Mouse (Mus musculus) midbrain, embryonic 11.5 days (tissue): Measurements from ENCODE around the gene Trpv2. TPM values are rescaled to one million over a fixed set of nuclear protein-coding genes. Genes with fewer than 3 reads are reported as not detected.

ENCODE experiments used
- ATAC-seq: fragments of 200-750 bp; cut with Nextera tagmentation; 2 replicates; pipeline ENCODE4 v1.8.0; 2017; ENCODE audit warnings: moderate TSS enrichment, moderate library complexity; ENCODE audit not compliant: low FRiP score
- DNase-seq: peaks from one replicate; pipeline ENCODE4 v3.0.0; 2015; ENCODE audit warnings: low spot score; ENCODE audit errors: missing footprints
- H3K27ac ChIP-seq: fragments of 300-500 bp; sonication (generic); 2 replicates; pipeline ENCODE4 v1.5.1; 2014; ENCODE audit warnings: low read depth, low read length
- H3K27me3 ChIP-seq: fragments of 300-500 bp; sonication (generic); 2 replicates; pipeline ENCODE4 v1.6.1; 2014; ENCODE audit warnings: mild to moderate bottlenecking, low read length, moderate library complexity, mixed read lengths; ENCODE audit not compliant: control insufficient read depth, insufficient read depth
- H3K36me3 ChIP-seq: fragments of 300-500 bp; sonication (generic); 2 replicates; pipeline ENCODE4 v1.6.1; 2014; ENCODE audit warnings: mild to moderate bottlenecking, low read length, moderate library complexity, mixed read lengths; ENCODE audit not compliant: control insufficient read depth, insufficient read depth
- H3K4me1 ChIP-seq: fragments of 300-500 bp; sonication (generic); 2 replicates; pipeline ENCODE4 v1.6.1; 2014; ENCODE audit warnings: low read length; ENCODE audit not compliant: control insufficient read depth, insufficient read depth
- H3K4me2 ChIP-seq: fragments of 300-500 bp; sonication (generic); 2 replicates; pipeline ENCODE4 v1.6.1; 2014; ENCODE audit warnings: mild to moderate bottlenecking, moderate library complexity
- H3K4me3 ChIP-seq: fragments of 300-500 bp; sonication (generic); 2 replicates; pipeline ENCODE4 v1.5.1; 2014; ENCODE audit warnings: low read depth, low read length
- H3K9ac ChIP-seq: fragments of 300-500 bp; sonication (generic); 2 replicates; pipeline ENCODE4 v1.6.1; 2014; ENCODE audit warnings: low read length
- H3K9me3 ChIP-seq: fragments of 300-500 bp; sonication (generic); 2 replicates; pipeline ENCODE4 v1.6.1; 2016; ENCODE audit warnings: low read length; ENCODE audit not compliant: control insufficient read depth
- WGBS: fragments of 180-500 bp; shearing (Covaris S2); extraction: QIAGEN DNeasy Blood & Tissue Kit; methylation state at CpG from one replicate; pipeline ENCODE4 v1.1.7; 2014; 5-methylcytosine and 5-hydroxymethylcytosine counted together
- polyA plus RNA-seq: library from polyadenylated mRNA; unstranded; fragments of >200 nt; fragmentation: Nextera tagmentation; extraction: Ambion mirVana; gene quantifications from 2 replicates; pipeline ENCODE4 v1.2.1, GENCODE M21; 2014

Trpv2 gene
- polyA plus RNA-seq, 1 experiment from 2014 or later: 5.4 TPM

DNA sequence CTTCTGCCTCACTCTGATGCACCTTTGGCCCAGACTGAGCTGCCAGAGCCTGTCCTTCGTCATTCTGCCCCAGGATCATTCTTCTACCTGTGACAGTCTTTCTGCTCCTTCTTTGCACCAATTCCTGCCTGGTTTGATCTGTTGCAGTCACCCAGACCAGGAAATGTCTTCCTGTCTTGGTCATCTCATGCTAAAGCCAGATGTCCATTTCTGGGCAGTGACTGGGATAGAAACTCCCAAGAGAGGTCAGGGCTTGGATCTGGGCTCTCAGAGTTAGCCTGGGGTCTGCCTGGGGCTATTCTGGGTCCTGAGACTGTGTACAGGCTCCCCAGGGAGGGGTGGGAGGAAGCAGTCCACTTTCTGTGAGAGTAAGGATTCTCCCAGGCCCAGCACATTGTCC, 8.1 kb upstream of the Trpv2 start:
- H3K9ac ChIP-seq: no peak overlapping the region
- H3K4me2 ChIP-seq: no peak overlapping the region
- no peaks in the 10 kb centered on the region for H3K4me1 ChIP-seq
- no peak overlapping the region for H3K27ac ChIP-seq
- no peak overlapping the region for H3K4me3 ChIP-seq
- no peaks in the 10 kb centered on the region for H3K36me3 ChIP-seq
- WGBS: 70% methylated on average over 1 of the region's 1 CpGs
- no peaks in the 10 kb centered on the region for H3K9me3 ChIP-seq
- H3K27me3 ChIP-seq: no peaks in the 10 kb centered on the region
- DNase-seq: peak; percentile 70
- ATAC-seq: no peak

DNA sequence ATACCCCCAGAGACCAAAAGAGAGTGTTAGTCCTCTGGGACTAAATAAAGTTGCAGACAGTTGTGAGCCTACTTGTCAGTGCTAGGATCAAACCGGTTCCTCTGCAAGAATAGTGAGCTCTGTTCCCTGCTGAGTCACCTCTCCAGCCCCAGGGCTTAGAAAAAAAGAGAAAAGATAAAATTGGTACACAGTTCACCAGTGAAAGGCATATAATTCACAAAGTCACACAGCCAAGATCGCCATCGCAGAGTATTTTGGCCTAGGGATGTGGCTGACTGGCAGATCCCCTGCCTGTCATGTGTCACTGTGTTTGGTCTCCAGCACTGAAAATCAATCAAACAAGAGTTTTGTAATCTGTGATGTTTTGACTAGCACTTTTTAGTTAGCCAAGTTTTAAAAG, 6.0 kb upstream of the Trpv2 start:
- WGBS: 75% methylated on average over 3 of the region's 3 CpGs
- Histone ChIP-seq H3K9ac (no peak overlapping the region), H3K4me2 (no peak overlapping the region), H3K4me1 (no peaks in the 10 kb centered on the region), H3K4me3 (no peak overlapping the region), H3K9me3 (no peaks in the 10 kb centered on the region), H3K27ac (no peak overlapping the region), H3K27me3 (no peaks in the 10 kb centered on the region), H3K36me3 (no peaks in the 10 kb centered on the region)
- no peak for DNase-seq
- no peak for ATAC-seq

DNA sequence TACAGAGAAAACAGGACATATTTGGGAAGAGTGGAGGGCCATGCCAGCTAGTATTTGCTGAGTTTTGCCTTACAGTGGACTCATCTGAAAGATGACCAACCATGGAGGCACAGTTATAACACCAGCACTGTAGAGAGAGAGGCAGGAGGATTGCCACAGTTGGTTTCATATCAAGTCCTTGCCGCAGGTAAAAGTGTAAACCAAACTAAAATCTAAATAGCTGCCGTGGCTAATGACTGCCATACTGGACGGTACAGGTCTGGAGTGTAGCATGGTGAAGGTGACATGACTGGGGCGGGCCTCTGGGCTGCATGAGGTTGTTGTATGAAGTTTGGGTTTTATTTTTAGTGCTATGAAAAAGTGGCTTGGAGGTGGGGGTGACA, 408 bp downstream of the Trpv2 start:
- Histone ChIP-seq H3K4me1 (no peaks in the 10 kb centered on the region), H3K27me3 (peaks cover 7% of the 10 kb centered on the region), H3K9ac (no peak overlapping the region), H3K27ac (no peak overlapping the region), H3K36me3 (no peaks in the 10 kb centered on the region), H3K4me3 (no peak overlapping the region), H3K9me3 (no peaks in the 10 kb centered on the region), H3K4me2 (no peak overlapping the region)
- DNase-seq (no peak), ATAC-seq (no peak)
- WGBS: 86% methylated on average over 4 of the region's 4 CpGs

DNA sequence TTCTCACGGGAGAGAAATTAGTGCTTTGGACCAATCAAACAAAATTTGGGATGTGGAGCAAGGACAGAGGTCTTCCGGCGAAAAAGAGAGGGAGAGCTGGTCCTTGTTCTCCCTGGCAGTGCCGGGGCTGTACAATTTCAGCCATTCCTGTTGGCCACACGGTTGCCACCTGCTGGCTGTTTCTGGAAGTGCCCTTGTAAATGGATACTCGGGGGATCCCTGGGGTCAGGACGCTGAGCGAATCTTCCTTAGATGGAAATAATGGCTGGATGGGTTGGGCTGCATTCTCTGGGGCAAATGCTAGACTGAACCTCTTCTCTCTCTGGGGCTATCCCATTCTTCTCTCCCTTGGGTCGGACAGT, 992 bp downstream of the Trpv2 start:
- DNase-seq (peak; percentile 99), ATAC-seq (peak; percentile 78)
- Histone ChIP-seq H3K4me3 (peak overlapping the region; percentile 39), H3K9ac (peak overlapping the region; percentile 53), H3K27me3 (peaks cover 7% of the 10 kb centered on the region), H3K4me2 (peak overlapping the region; percentile 96), H3K9me3 (no peaks in the 10 kb centered on the region), H3K36me3 (no peaks in the 10 kb centered on the region), H3K4me1 (no peaks in the 10 kb centered on the region), H3K27ac (no peak overlapping the region)
- WGBS: 4% methylated on average over 9 of the region's 9 CpGs

DNA sequence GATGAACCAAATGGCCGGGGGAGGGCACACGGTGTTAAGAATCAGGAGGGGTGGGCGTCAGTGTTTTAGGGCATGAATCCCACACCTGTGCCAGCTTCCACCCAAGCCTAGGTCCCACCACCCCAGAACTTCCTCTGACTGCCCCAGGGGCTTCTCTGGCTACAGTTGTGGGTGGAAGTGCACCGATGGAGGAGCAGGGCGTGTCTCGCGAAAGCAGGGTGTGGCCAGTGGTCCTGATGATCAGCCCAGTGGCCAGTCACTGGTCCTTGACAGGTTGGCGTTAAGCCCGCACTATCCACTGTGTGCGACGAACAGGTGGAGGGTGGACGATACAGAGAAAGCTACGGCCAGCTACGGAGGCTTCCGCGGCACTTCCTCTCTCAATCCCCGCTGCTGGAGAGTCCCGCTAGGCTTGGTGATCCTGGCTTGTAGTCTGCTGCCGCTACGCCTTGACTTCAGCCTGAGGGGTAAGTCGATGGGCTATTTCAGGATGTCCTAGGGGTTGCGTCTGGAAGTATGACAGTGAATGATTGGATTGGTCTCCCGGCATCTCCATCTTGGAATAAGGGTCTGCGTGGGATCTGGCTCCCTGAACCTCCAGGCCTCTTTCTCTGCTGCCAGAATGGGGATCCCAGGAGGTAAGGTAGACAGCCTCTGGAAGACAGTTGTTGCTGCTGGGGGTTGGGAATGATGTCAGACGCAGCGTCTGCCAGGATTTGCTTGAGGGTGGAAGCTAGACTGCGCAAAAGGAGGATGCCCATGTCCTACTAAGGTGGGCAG, 1.6 kb downstream of the Trpv2 start:
- Histone ChIP-seq H3K9ac (peak overlapping the region; percentile 53), H3K4me1 (no peaks in the 10 kb centered on the region), H3K27me3 (peaks cover 7% of the 10 kb centered on the region), H3K4me3 (peak overlapping the region; percentile 39), H3K36me3 (no peaks in the 10 kb centered on the region), H3K9me3 (no peaks in the 10 kb centered on the region), H3K27ac (no peak overlapping the region), H3K4me2 (peak overlapping the region; percentile 96)
- 7% methylated on average over 27 of the region's 27 CpGs for WGBS
- DNase-seq (peak; percentile 94), ATAC-seq (peak; percentile 66)

DNA sequence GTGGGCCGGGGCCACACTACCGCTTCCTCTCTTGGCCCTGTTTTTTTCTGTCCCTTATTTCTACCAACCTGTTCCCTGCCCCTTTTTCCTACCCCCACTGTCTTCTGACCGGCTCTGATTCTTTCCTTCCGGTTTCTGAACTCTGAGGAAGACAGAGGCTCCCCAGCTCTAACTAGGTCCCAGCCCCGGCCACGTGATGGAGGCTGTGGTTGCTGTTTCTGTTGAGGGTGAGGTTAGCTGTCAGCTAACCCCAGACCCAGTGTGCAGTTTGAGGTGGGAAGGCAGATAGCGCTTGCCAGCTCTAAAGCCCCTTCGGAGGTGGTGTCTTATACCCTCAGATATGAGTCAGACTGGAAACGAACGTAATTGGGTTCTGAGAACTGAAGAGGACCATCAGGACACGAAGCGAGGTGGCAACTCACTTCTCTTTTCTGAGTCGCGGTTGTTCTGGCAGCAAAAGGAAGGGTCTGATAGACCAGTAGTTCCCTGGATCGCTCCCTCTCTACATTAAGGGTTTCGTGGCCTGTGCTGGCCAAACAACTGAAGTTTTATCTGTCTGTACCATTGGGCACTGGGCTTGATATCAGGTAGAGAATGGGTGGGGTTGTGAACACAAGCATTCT, 2.4 kb downstream of the Trpv2 start:
- no peaks in the 10 kb centered on the region for H3K4me1 ChIP-seq
- no peaks in the 10 kb centered on the region for H3K9me3 ChIP-seq
- ATAC-seq: no peak
- H3K36me3 ChIP-seq: no peaks in the 10 kb centered on the region
- peak overlapping the region; percentile 96 for H3K4me2 ChIP-seq
- H3K27me3 ChIP-seq: peaks cover 7% of the 10 kb centered on the region
- 0 out of 2 replicates have a peak overlapping the region, but pooled peaks have one; percentile 53 for H3K9ac ChIP-seq
- DNase-seq: no peak
- peak overlapping the region; percentile 39; the same call in 1 of the 2 replicates for H3K4me3 ChIP-seq
- H3K27ac ChIP-seq: no peak overlapping the region
- 70% methylated on average over 16 of the region's 16 CpGs for WGBS

DNA sequence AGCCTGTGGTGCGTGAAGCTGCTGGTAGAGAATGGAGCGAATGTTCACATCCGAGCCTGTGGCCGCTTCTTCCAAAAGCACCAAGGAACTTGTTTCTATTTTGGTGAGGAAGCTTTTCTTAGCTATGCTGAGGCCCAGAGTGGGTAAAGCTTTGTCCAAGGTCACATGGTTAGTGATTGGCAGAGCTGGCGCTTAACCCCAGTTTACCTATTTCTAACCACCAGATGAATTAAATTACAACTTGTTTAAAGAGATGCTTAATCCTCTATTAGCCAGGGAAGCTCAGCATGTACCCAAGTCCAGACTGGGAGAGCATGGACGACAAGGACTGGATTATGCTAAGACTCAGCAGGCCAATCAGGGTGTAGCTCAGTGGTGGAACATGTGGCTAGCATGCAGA, 8.7 kb downstream of the Trpv2 start:
- Histone ChIP-seq H3K9ac (no peak overlapping the region), H3K4me2 (no peak overlapping the region), H3K27ac (no peak overlapping the region), H3K9me3 (no peaks in the 10 kb centered on the region), H3K27me3 (no peaks in the 10 kb centered on the region), H3K4me3 (no peak overlapping the region), H3K36me3 (no peaks in the 10 kb centered on the region), H3K4me1 (no peaks in the 10 kb centered on the region)
- ATAC-seq (no peak), DNase-seq (no peak)
- WGBS: 52% methylated on average over 6 of the region's 6 CpGs

DNA sequence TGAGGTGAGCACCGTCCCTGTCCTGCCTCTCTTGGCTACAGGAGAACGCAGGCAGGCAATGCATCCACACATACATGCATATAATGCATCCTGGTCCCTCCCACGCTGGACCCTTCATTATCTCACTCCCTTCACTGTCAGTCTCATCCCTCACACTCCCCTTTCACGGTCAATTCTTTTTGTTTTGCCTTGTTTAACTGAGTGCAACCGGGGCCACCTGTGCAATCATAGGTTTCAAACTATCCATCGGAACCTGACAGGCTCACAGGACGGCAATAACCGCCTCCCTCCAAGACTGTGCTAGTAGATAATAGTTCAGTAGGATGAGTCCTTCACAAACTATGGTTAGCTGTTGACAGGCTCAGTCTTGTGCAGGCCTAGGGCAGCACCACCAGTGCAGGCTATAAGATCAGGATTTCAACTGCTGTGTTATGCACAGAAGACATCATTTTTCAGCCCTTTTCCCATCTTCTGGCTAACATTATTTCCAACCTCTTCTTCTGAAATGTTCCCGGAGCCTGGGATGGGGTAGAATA, 10.5 kb downstream of the Trpv2 start:
- H3K27me3 ChIP-seq: no peaks in the 10 kb centered on the region
- peak; percentile 65 for DNase-seq
- 85% methylated on average over 9 of the region's 9 CpGs for WGBS

DNA sequence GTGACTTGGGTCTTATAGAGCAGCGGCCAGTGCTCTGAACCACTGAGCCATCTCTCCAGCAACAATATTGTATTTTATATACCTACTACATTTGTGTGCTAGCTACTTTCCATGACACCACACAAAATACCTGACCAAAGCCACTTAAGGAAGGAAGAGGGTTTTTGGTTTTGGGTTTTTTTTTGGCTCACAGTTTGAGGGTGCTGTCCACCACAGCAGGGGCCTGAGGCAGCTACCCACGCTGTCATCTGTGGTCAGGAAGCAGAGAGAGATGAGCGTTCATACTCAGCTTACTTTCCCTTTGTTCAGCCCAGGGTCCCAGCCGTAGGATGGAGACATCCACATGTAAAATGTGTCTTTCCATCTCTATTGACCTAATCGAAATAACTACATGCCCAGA, 12.7 kb downstream of the Trpv2 start:
- Histone ChIP-seq H3K4me2 (no peak overlapping the region), H3K27ac (no peak overlapping the region), H3K27me3 (no peaks in the 10 kb centered on the region), H3K4me3 (no peak overlapping the region), H3K4me1 (no peaks in the 10 kb centered on the region), H3K9me3 (no peaks in the 10 kb centered on the region), H3K36me3 (no peaks in the 10 kb centered on the region), H3K9ac (no peak overlapping the region)
- 88% methylated on average over 5 of the region's 5 CpGs for WGBS
- DNase-seq (no peak), ATAC-seq (no peak)

More for the DNA sequence above, 10.5 kb downstream of the Trpv2 start:
- no peak for ATAC-seq
- Histone ChIP-seq H3K9me3 (no peaks in the 10 kb centered on the region), H3K4me1 (no peaks in the 10 kb centered on the region), H3K27ac (no peak overlapping the region), H3K9ac (no peak overlapping the region), H3K36me3 (no peaks in the 10 kb centered on the region), H3K4me3 (no peak overlapping the region), H3K4me2 (no peak overlapping the region)
